Mouse (Mus musculus) CH12.LX (cell line): ENCODE measurements at regions not wholly inside any gene's neighbourhood (a gene's known extent, or its start where the extent isn't known, plus 50 kb on each side); places are given as distances from the start of the nearest gene placed in this dataset.
"Not testable (repeated sequence)": the region's sequence is repeated elsewhere in the genome, so short reads cannot be mapped to it uniquely, and the experiment has no call there.

Experiments used
- DNase-seq: peaks from one replicate; pipeline ENCODE4 v3.0.0-alpha.2; 2013; ENCODE audit errors: extremely low read depth
- H3K27ac ChIP-seq: 2 replicates; pipeline ENCODE4 v1.5.1; 2012; ENCODE audit warnings: low read depth, mild to moderate bottlenecking, control low read depth, moderate library complexity; ENCODE audit not compliant: insufficient read depth
- H3K27me3 ChIP-seq: replicated peaks from 2 replicates; pipeline ENCODE3; 2012; ENCODE audit warnings: inconsistent platforms
- H3K36me3 ChIP-seq, 2 experiments: replicated peaks in 1 of 2; 2 replicates each; pipeline versions ENCODE3 to v1.6.1; 2012; ENCODE audit warnings: inconsistent platforms in 1 of 2, low read length in 1 of 2, mild to moderate bottlenecking in 1 of 2, mixed read lengths in 1 of 2, moderate library complexity in 1 of 2; ENCODE audit not compliant: control insufficient read depth in 1 of 2, insufficient read depth in 1 of 2
- H3K4me1 ChIP-seq, 2 experiments: 2 replicates each; pipeline ENCODE4 v1.6.1; 2012; ENCODE audit warnings: inconsistent platforms in 1 of 2, moderate library complexity in 1 of 2; ENCODE audit not compliant: insufficient read depth in 2 of 2, control insufficient read depth in 1 of 2
- H3K4me2 ChIP-seq: 2 replicates; pipeline ENCODE4 v1.6.1; 2012; ENCODE audit warnings: low read depth, mild to moderate bottlenecking, control low read depth; ENCODE audit not compliant: poor library complexity, insufficient read depth, severe bottlenecking
- H3K4me3 ChIP-seq, 3 experiments: fragments of 150-350 bp in 1 of 3; sonication (generic) in 1 of 3; replicated peaks in 1 of 3; 2 replicates each; pipeline versions ENCODE3 to v1.5.1; 2011 to 2012; ENCODE audit warnings: low read depth in 2 of 3, low read length in 2 of 3, mild to moderate bottlenecking in 2 of 3, moderate library complexity in 2 of 3, control low read depth in 1 of 3, improper control_type of control experiment in 1 of 3, inconsistent platforms in 1 of 3, mixed read lengths in 1 of 3; ENCODE audit not compliant: poor library complexity in 1 of 3
- H3K79me2 ChIP-seq: replicated peaks from 2 replicates; pipeline ENCODE4 v1.6.1; 2012; ENCODE audit warnings: mild to moderate bottlenecking, moderate library complexity; ENCODE audit not compliant: control insufficient read depth, poor library complexity, insufficient read depth, severe bottlenecking; ENCODE audit errors: extremely low read depth
- H3K9ac ChIP-seq: 2 replicates; pipeline ENCODE4 v1.6.1; 2012; ENCODE audit warnings: low read depth, mild to moderate bottlenecking, control low read depth, moderate library complexity; ENCODE audit not compliant: insufficient read depth
- H3K9me3 ChIP-seq: replicated peaks from 2 replicates; pipeline ENCODE3; 2012; ENCODE audit warnings: low read length, inconsistent platforms, mixed read lengths
- BHLHE40 ChIP-seq: IDR thresholded peaks from 2 replicates; pipeline ENCODE4 v1.6.1; 2011; ENCODE audit warnings: mild to moderate bottlenecking, low read depth, low read length, improper control_type of control experiment
- CHD1 ChIP-seq: IDR thresholded peaks from 2 replicates; pipeline ENCODE4 v1.6.1; 2012; ENCODE audit warnings: low read depth, low read length, improper control_type of control experiment, inconsistent platforms
- CHD2 ChIP-seq: IDR thresholded peaks from 2 replicates; pipeline ENCODE4 v1.6.1; 2011; ENCODE audit warnings: low read length, improper control_type of control experiment
- E2F4 ChIP-seq: IDR thresholded peaks from 2 replicates; pipeline ENCODE4 v1.6.1; 2011; ENCODE audit warnings: low read depth, low read length, improper control_type of control experiment; ENCODE audit not compliant: insufficient replicate concordance
- ELF1 ChIP-seq: IDR thresholded peaks from 2 replicates; pipeline ENCODE4 v1.6.1; 2014; ENCODE audit warnings: low read depth, mild to moderate bottlenecking, inconsistent platforms, low read length, improper control_type of control experiment
- EP300 ChIP-seq: IDR thresholded peaks from 2 replicates; pipeline ENCODE4 v1.6.1; 2011; ENCODE audit warnings: low read length, improper control_type of control experiment
- ETS1 ChIP-seq: conservative IDR thresholded peaks from 2 replicates; pipeline ENCODE4 v1.6.1; 2012; ENCODE audit warnings: low read depth, mild to moderate bottlenecking, inconsistent platforms, low read length, improper control_type of control experiment, moderate library complexity
- HCFC1 ChIP-seq: IDR thresholded peaks from 2 replicates; pipeline ENCODE4 v1.6.1; 2012; ENCODE audit warnings: low read depth, mild to moderate bottlenecking, inconsistent platforms, low read length, improper control_type of control experiment
- IRF4 ChIP-seq: IDR thresholded peaks from 2 replicates; pipeline ENCODE4 v1.6.1; 2014; ENCODE audit warnings: low read depth, mild to moderate bottlenecking, inconsistent platforms, low read length, improper control_type of control experiment
- JUN ChIP-seq: IDR thresholded peaks from 2 replicates; pipeline ENCODE4 v1.6.1; 2011; ENCODE audit warnings: low read depth, mild to moderate bottlenecking, low read length, improper control_type of control experiment, moderate library complexity; ENCODE audit not compliant: insufficient read depth
- JUND ChIP-seq: conservative IDR thresholded peaks from 2 replicates; pipeline ENCODE4 v1.6.1; 2011; ENCODE audit warnings: low read depth, low read length, improper control_type of control experiment
- MAFK ChIP-seq: IDR thresholded peaks from 2 replicates; pipeline ENCODE4 v1.6.1; 2011; ENCODE audit warnings: low read length, improper control_type of control experiment; ENCODE audit not compliant: insufficient replicate concordance
- MAX ChIP-seq: IDR thresholded peaks from 2 replicates; pipeline ENCODE4 v1.6.1; 2011; ENCODE audit warnings: low read length, improper control_type of control experiment
- MAZ ChIP-seq: IDR thresholded peaks from 2 replicates; pipeline ENCODE4 v1.6.1; 2012; ENCODE audit warnings: low read depth, mild to moderate bottlenecking, inconsistent platforms, low read length, improper control_type of control experiment, moderate library complexity
- MEF2A ChIP-seq: IDR thresholded peaks from 2 replicates; pipeline ENCODE4 v1.6.1; 2014; ENCODE audit warnings: low read depth, mild to moderate bottlenecking, inconsistent platforms, low read length, improper control_type of control experiment, borderline replicate concordance
- MXI1 ChIP-seq: IDR thresholded peaks from 2 replicates; pipeline ENCODE4 v1.6.1; 2011; ENCODE audit warnings: mild to moderate bottlenecking, low read depth, low read length, improper control_type of control experiment
- MYC ChIP-seq: IDR thresholded peaks from 2 replicates; pipeline ENCODE4 v1.6.1; 2011; ENCODE audit warnings: low read depth, mild to moderate bottlenecking, improper control_type of control experiment, low read length
- NELFE ChIP-seq: IDR thresholded peaks from 2 replicates; pipeline ENCODE4 v1.6.1; 2011; ENCODE audit warnings: low read depth, low read length, improper control_type of control experiment
- NRF1 ChIP-seq: IDR thresholded peaks from 2 replicates; pipeline ENCODE4 v1.6.1; 2014; ENCODE audit warnings: low read depth, mild to moderate bottlenecking, inconsistent platforms, low read length, improper control_type of control experiment, moderate library complexity
- POLR2A ChIP-seq: IDR thresholded peaks from 2 replicates; pipeline ENCODE4 v1.6.1; 2011; ENCODE audit warnings: low read depth, mild to moderate bottlenecking, improper control_type of control experiment, low read length
- POLR2AphosphoS2 ChIP-seq: IDR thresholded peaks from 2 replicates; pipeline ENCODE4 v1.6.1; 2011; ENCODE audit warnings: low read depth, low read length, improper control_type of control experiment
- RAD21 ChIP-seq: IDR thresholded peaks from 2 replicates; pipeline ENCODE4 v1.6.1; 2011; ENCODE audit warnings: low read depth, mild to moderate bottlenecking, low read length, improper control_type of control experiment, moderate library complexity
- SIN3A ChIP-seq: IDR thresholded peaks from 2 replicates; pipeline ENCODE4 v1.6.1; 2012; ENCODE audit warnings: low read length, improper control_type of control experiment, inconsistent platforms
- SMC3 ChIP-seq: IDR thresholded peaks from 2 replicates; pipeline ENCODE4 v1.6.1; 2011; ENCODE audit warnings: low read depth, low read length, improper control_type of control experiment
- TBP ChIP-seq: conservative IDR thresholded peaks from 2 replicates; pipeline ENCODE4 v1.6.1; 2011; ENCODE audit warnings: low read depth, low read length, improper control_type of control experiment
- TCF12 ChIP-seq: IDR thresholded peaks from 2 replicates; pipeline ENCODE4 v1.6.1; 2014; ENCODE audit warnings: low read depth, mild to moderate bottlenecking, inconsistent platforms, low read length, improper control_type of control experiment
- USF2 ChIP-seq: conservative IDR thresholded peaks from 2 replicates; pipeline ENCODE4 v1.6.1; 2011; ENCODE audit warnings: low read depth, low read length, improper control_type of control experiment
- ZC3H11A ChIP-seq: IDR thresholded peaks from 2 replicates; pipeline ENCODE4 v1.6.1; 2012; ENCODE audit warnings: low read depth, mild to moderate bottlenecking, inconsistent platforms, low read length, improper control_type of control experiment
- ZMIZ1 ChIP-seq: IDR thresholded peaks from 2 replicates; pipeline ENCODE4 v1.6.1; 2012; ENCODE audit warnings: low read depth, mild to moderate bottlenecking, inconsistent platforms, low read length, improper control_type of control experiment
- ZNF384 ChIP-seq: IDR thresholded peaks from 2 replicates; pipeline ENCODE4 v1.6.1; 2012; ENCODE audit warnings: low read depth, low read length, improper control_type of control experiment, inconsistent platforms
- dilution Hi-C: fragments of 300-500 bp; cut with MboI; formaldehyde crosslinking; loops from 2 replicates; pipeline ENCODE4 v1.14.3; 2020; ENCODE audit warnings: low sequenced_read_pairs; ENCODE audit not compliant: extremely low pct_unique_long_range_greater_than_20kb, extremely low pct_ligation_motif_present
- in situ Hi-C: fragments of 300-500 bp; cut with MboI; formaldehyde crosslinking; loops from 3 replicates; pipeline ENCODE4 v1.14.3; 2019; ENCODE audit warnings: low sequenced_read_pairs, low pct_ligation_motif_present, low pct_unique_long_range_greater_than_20kb, mixed read lengths

DNA sequence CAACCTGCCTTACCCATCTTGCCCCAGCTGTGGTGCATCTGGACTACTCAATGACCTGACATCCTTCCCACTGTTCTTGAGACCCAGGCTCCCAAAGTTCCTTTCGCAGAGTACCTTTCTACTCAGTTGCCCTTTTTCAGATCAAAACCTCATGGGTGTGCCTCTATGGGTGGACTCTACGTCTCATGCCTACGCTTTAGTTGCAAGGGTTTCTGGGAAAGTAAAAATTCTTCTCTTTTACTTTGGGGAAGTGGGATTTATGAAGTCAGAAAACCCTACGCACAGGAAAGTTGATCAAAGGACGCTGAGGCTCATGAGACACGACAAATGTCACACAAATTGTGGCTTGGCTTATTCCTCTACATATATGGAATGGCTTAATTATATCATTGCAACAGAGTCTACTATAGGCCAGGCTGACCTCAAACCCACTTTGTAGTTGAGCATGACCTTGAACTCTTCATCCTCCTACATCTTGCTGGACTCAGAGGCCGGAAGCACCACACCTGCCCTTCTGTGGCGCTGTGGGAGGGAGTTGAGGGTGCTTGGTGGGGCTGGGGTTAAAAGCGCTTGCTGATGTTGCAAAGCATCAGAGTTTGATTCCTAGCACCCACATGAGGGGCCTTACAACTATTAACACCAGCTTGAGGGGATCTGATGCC is 55.1 kb upstream of the Pim1 start:
- Histone ChIP-seq H3K36me3 (peaks cover 3 to 28% of the 10 kb centered on the region in 2 experiments), H3K4me3 (peak overlapping the region; percentile 68 to 88 (median 83)), H3K4me2 (peak overlapping the region; percentile 57)
- in situ Hi-C loops = loop anchor here (5.0 kb wide), 1 partner anchor 47 kb away; no protein-coding TSS in a partner anchor
- TF ChIP-seq ZMIZ1 (peak; percentile 86), SMC3 (peak; percentile 24; the same call in 1 of the 2 replicates), NRF1 (no peak), JUND (peak; percentile 66), ZNF384 (no peak), NELFE (peak; percentile 80), IRF4 (peak; percentile 89), SIN3A (peak; percentile 92), POLR2AphosphoS2 (peak; percentile 50; the same call in 1 of the 2 replicates), MAZ (peak; percentile 42; the same call in 1 of the 2 replicates), POLR2A (peak; percentile 75), MYC (peak; percentile 53; the same call in 1 of the 2 replicates), MEF2A (0 out of 2 replicates have a peak, but pooled peaks have one; percentile 17), CHD2 (0 out of 2 replicates have a peak, but pooled peaks have one; percentile 36), CHD1 (peak; percentile 94), USF2 (no peak), MAX (peak; percentile 54; the same call in 1 of the 2 replicates), RAD21 (no peak; the same call in 1 of the 2 replicates), TCF12 (peak; percentile 67; the same call in 1 of the 2 replicates), HCFC1 (peak; percentile 61), E2F4 (no peak), MXI1 (peak; percentile 79), MAFK (no peak), ELF1 (0 out of 2 replicates have a peak, but pooled peaks have one; percentile 52), BHLHE40 (peak; percentile 47; the same call in 1 of the 2 replicates), ETS1 (peak; percentile 68), ZC3H11A (no peak), EP300 (peak; percentile 85), JUN (peak; percentile 40; the same call in 1 of the 2 replicates), TBP (peak; percentile 88)
- TF ChIP-seq, all 38 proteins: peak for 23
- H3K9me3 ChIP-seq = peaks cover 4% of the 10 kb centered on the region
- H3K9ac ChIP-seq = peak overlapping the region; percentile 62
- peaks cover 16% of the 10 kb centered on the region for H3K79me2 ChIP-seq
- H3K4me1 ChIP-seq = peaks cover 20 to 46% of the 10 kb centered on the region in 2 experiments
- peak; percentile 87 for DNase-seq
- H3K27me3 ChIP-seq = no peaks in the 10 kb centered on the region
- H3K27ac ChIP-seq = peak overlapping the region; percentile 82
- dilution Hi-C loops = no loop called here

DNA sequence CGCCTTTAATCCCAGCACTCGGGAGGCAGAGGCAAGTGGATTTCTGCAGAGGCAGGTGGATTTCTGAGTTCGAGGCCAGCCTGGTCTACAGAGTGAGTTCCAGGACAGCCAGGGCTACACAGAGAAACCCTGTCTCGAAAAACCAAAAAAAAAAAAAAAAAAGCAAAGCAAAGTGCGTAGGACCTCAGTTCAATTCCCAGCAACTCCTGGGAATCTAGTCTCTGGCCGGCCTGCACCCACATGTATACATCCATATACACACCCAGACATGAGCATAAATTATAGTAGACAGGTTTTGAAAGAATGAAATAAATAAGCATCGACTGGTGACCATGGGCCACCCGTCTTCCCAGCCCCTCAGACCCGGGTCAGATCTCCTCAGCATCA is 54.1 kb upstream of the Pim1 start:
- Histone ChIP-seq H3K36me3 (peaks cover 0 to 18% of the 10 kb centered on the region in 2 experiments), H3K9ac (peak overlapping the region; percentile 73), H3K4me2 (peak overlapping the region; percentile 57), H3K4me3 (peak overlapping the region; percentile 66 to 88 (median 83)), H3K79me2 (peaks cover 16% of the 10 kb centered on the region), H3K4me1 (peaks cover 16 to 45% of the 10 kb centered on the region in 2 experiments), H3K27ac (peak overlapping the region; percentile 91)
- DNase-seq, dilution Hi-C loops, H3K27me3 ChIP-seq, H3K9me3 ChIP-seq: not testable (repeated sequence)
- in situ Hi-C loops = loop anchor here (5.0 kb wide), 1 partner anchor 46 kb away; no protein-coding TSS in a partner anchor
